Mouse (Mus musculus) liver, adult 2 months (tissue): ENCODE measurements around the gene Mindy4.

Experiments used
- CTCF ChIP-seq: fragments of 200-500 bp; IDR thresholded peaks from 2 replicates; pipeline ENCODE4 v1.5.1; 2011; ENCODE audit warnings: low read depth, low read length, control low read depth
- POLR2A ChIP-seq: fragments of 200-500 bp; IDR thresholded peaks from 2 replicates; pipeline ENCODE4 v1.6.1; 2011; ENCODE audit warnings: low read length, control low read depth; ENCODE audit not compliant: insufficient read depth; ENCODE audit errors: extremely low read depth

GRCm38 (mm10) chr6:55171638-55172037, 31.5 kb upstream of the Mindy4 start:
- TF ChIP-seq CTCF (peak; percentile 18; the same call in 1 of the 2 replicates), POLR2A (no peak)
